Mouse (Mus musculus) embryonic fibroblast, embryonic 13.5 days (primary cell): Measurements from ENCODE around the gene Rap1gap.

ENCODE experiments used
- CTCF ChIP-seq: IDR thresholded peaks from 2 replicates; pipeline ENCODE4 v1.5.1; 2011; ENCODE audit warnings: mild to moderate bottlenecking, control low read depth, low read length, moderate library complexity, borderline replicate concordance; ENCODE audit not compliant: insufficient read depth
- POLR2A ChIP-seq: IDR thresholded peaks from 2 replicates; pipeline ENCODE4 v1.6.1; 2011; ENCODE audit warnings: low read depth, mild to moderate bottlenecking, control low read depth, low read length, moderate library complexity

GRCm38 (mm10) chr4:137681408-137682104 is 17.0 kb downstream of the Rap1gap start:
- TF ChIP-seq CTCF (no peak), POLR2A (no peak)
